In genomic region chr19:41754760-41755159, GRCm38 (mm10) we compare ENCODE assay signal across 23 mouse cellular contexts. TPM values are rescaled to one million over a fixed set of nuclear protein-coding genes. Genes with fewer than 3 reads are reported as not detected.
DNase-seq lines count a peak whose midpoint lies in the region; ATAC-seq lines count a peak whose summit lies in the region.
"Had no signal": no experiment of that assay in that cellular context is flagged by ENCODE, and none has a peak within 500 bp of the region (broad histone marks: within the 10 kb centered on the region; RNA-seq: fewer than 3 reads in every experiment).

No protein-coding gene starts in this region.

- H3K27me3 ChIP-seq in hindbrain, embryonic 11.5 days (ENCODE audit: control insufficient read depth, insufficient read depth, low read length), result 0 out of 2 replicates have a peak, but pooled peaks cover 2% of the 10 kb centered on the region
- peaks cover 65% of the 10 kb centered on the region for H3K27me3 ChIP-seq in hindbrain, embryonic 10.5 days (ENCODE audit: insufficient read depth, poor library complexity, severe bottlenecking)
- 0 out of 2 replicates have a peak, but pooled peaks cover 2% of the 10 kb centered on the region for H3K27me3 ChIP-seq in neural tube, embryonic 11.5 days (ENCODE audit: control insufficient read depth, insufficient read depth, low read length)
- H3K27me3 ChIP-seq in forebrain, embryonic 11.5 days (ENCODE audit: control insufficient read depth, insufficient read depth, low read length), result peaks cover 2% of the 10 kb centered on the region; the same call in 1 of the 2 replicates
- H3K27me3 ChIP-seq in forebrain, embryonic 15.5 days, result no peaks in the 10 kb centered on the region
- H3K27me3 ChIP-seq: embryonic facial prominence, embryonic 12.5 days had no signal

- peaks cover 5% of the 10 kb centered on the region for H3K4me1 ChIP-seq in hindbrain, embryonic 11.5 days (replicated peaks; ENCODE audit: control insufficient read depth, insufficient read depth, low read length)
- peaks cover 36% of the 10 kb centered on the region for H3K4me1 ChIP-seq in hindbrain, embryonic 10.5 days (replicated peaks)
- peaks cover 4% of the 10 kb centered on the region; the same call in 1 of the 2 replicates for H3K4me1 ChIP-seq in neural tube, embryonic 11.5 days (ENCODE audit: control insufficient read depth, insufficient read depth, low read length)
- H3K4me1 ChIP-seq in forebrain, embryonic 11.5 days (replicated peaks; ENCODE audit: control insufficient read depth, insufficient read depth, low read length), result peaks cover 4% of the 10 kb centered on the region; the same call in 1 of the 2 replicates
- peaks cover 25% of the 10 kb centered on the region for H3K4me1 ChIP-seq in forebrain, embryonic 15.5 days
- H3K4me1 ChIP-seq: embryonic facial prominence, embryonic 12.5 days; intestine, embryonic 15.5 days had no signal

- no peak overlapping the region for H3K27ac ChIP-seq in hindbrain, embryonic 11.5 days (ENCODE audit: low read depth, low read length)
- H3K27ac ChIP-seq in hindbrain, embryonic 10.5 days, result no peak overlapping the region
- no peak overlapping the region for H3K27ac ChIP-seq in neural tube, embryonic 11.5 days (ENCODE audit: low read depth, low read length)
- no peak overlapping the region for H3K27ac ChIP-seq in forebrain, embryonic 11.5 days (ENCODE audit: low read depth, low read length)
- H3K27ac ChIP-seq in forebrain, embryonic 15.5 days (replicated peaks), result no peak overlapping the region
- H3K27ac ChIP-seq: embryonic facial prominence, embryonic 12.5 days; heart, embryonic 10.5 days; intestine, embryonic 15.5 days had no signal

- no peak for DNase-seq in hindbrain, embryonic 11.5 days (ENCODE audit: low spot score)
- no peak for DNase-seq in hindbrain, embryonic 10.5 days (ENCODE audit: low spot score)
- DNase-seq in neural tube, embryonic 11.5 days (ENCODE audit: low spot score), result peak; percentile 27
- DNase-seq in neural tube, embryonic 10.5 days (ENCODE audit: extremely low spot score, low spot score), result no peak
- no peak for DNase-seq in forebrain, embryonic 11.5 days (ENCODE audit: low spot score)
- no peak for DNase-seq in adrenal gland, adult 2 months
- DNase-seq in gastrocnemius, adult 18-20 months (ENCODE audit: low spot score), result no peak
- DNase-seq: adrenal gland, postnatal 10 days; B cell, adult 2 months; cerebellum, adult 11-12 months; cerebellum, adult 9-10 months; cerebellum, postnatal 25 days; gastrocnemius, postnatal 10 days; heart, adult 18-20 months; heart, postnatal 10 days; heart, postnatal 4 days had no signal

- no peak overlapping the region for H3K4me3 ChIP-seq in hindbrain, embryonic 11.5 days (ENCODE audit: low read depth, low read length)
- H3K4me3 ChIP-seq in hindbrain, embryonic 10.5 days, result no peak overlapping the region
- H3K4me3 ChIP-seq in neural tube, embryonic 11.5 days (ENCODE audit: low read depth, low read length), result no peak overlapping the region
- no peak overlapping the region for H3K4me3 ChIP-seq in forebrain, embryonic 11.5 days (ENCODE audit: low read depth, low read length)
- H3K4me3 ChIP-seq in forebrain, embryonic 15.5 days, result no peak overlapping the region
- H3K4me3 ChIP-seq: embryonic facial prominence, embryonic 12.5 days; heart, embryonic 10.5 days; intestine, embryonic 15.5 days had no signal

- peak; percentile 43 for ATAC-seq in hindbrain, embryonic 11.5 days (ENCODE audit: low FRiP score)
- ATAC-seq in neural tube, embryonic 11.5 days (ENCODE audit: insufficient read depth, low FRiP score, low TSS enrichment), result no peak; the same call in 1 of the 2 replicates
- 0 out of 2 replicates have a peak, but pooled peaks have one; percentile 36 for ATAC-seq in forebrain, embryonic 11.5 days (replicated peaks; ENCODE audit: low FRiP score)
- peak; percentile 58 for ATAC-seq in forebrain, embryonic 15.5 days (replicated peaks)
- ATAC-seq: CD4-positive, CD25-positive, alpha-beta regulatory T cell, adult 4 months; intestine, embryonic 15.5 days had no signal

- WGBS in hindbrain, embryonic 11.5 days, result 68% methylated on average over 15 of the region's 15 CpGs
- 76% methylated on average over 15 of the region's 15 CpGs for WGBS in hindbrain, embryonic 10.5 days
- WGBS in neural tube, embryonic 11.5 days, result 61% methylated on average over 15 of the region's 15 CpGs
- WGBS in forebrain, embryonic 11.5 days, result 46% methylated on average over 15 of the region's 15 CpGs
- 15% methylated on average over 15 of the region's 15 CpGs for WGBS in forebrain, embryonic 15.5 days

- no peak overlapping the region for H3K4me2 ChIP-seq in hindbrain, embryonic 11.5 days (replicated peaks; ENCODE audit: low read depth, low read length)
- no peak overlapping the region for H3K4me2 ChIP-seq in neural tube, embryonic 11.5 days (ENCODE audit: low read depth)
- no peak overlapping the region for H3K4me2 ChIP-seq in forebrain, embryonic 11.5 days (ENCODE audit: low read depth, low read length, severe bottlenecking)
- no peak overlapping the region for H3K4me2 ChIP-seq in forebrain, embryonic 15.5 days (replicated peaks)
- H3K4me2 ChIP-seq: embryonic facial prominence, embryonic 12.5 days; intestine, embryonic 15.5 days had no signal

- no peaks in the 10 kb centered on the region for H3K36me3 ChIP-seq in hindbrain, embryonic 11.5 days (ENCODE audit: control insufficient read depth, insufficient read depth, low read length)
- H3K36me3 ChIP-seq in hindbrain, embryonic 10.5 days, result no peaks in the 10 kb centered on the region
- H3K36me3 ChIP-seq in neural tube, embryonic 11.5 days (ENCODE audit: control insufficient read depth, insufficient read depth, low read length), result no peaks in the 10 kb centered on the region
- H3K36me3 ChIP-seq in forebrain, embryonic 11.5 days (ENCODE audit: control insufficient read depth, insufficient read depth, low read length), result no peaks in the 10 kb centered on the region
- H3K36me3 ChIP-seq in forebrain, embryonic 15.5 days, result no peaks in the 10 kb centered on the region
- H3K36me3 ChIP-seq: embryonic facial prominence, embryonic 12.5 days; heart, embryonic 10.5 days; intestine, embryonic 15.5 days had no signal

- no peak overlapping the region for H3K9ac ChIP-seq in hindbrain, embryonic 11.5 days (ENCODE audit: low read depth, low read length)
- no peak overlapping the region for H3K9ac ChIP-seq in neural tube, embryonic 11.5 days (ENCODE audit: low read length)
- no peak overlapping the region for H3K9ac ChIP-seq in forebrain, embryonic 11.5 days (ENCODE audit: low read length)
- H3K9ac ChIP-seq in forebrain, embryonic 15.5 days (replicated peaks), result no peak overlapping the region
- H3K9ac ChIP-seq: embryonic facial prominence, embryonic 12.5 days; intestine, embryonic 15.5 days had no signal

- H3K9me3 ChIP-seq in hindbrain, embryonic 11.5 days (ENCODE audit: control insufficient read depth, low read length), result no peaks in the 10 kb centered on the region
- no peaks in the 10 kb centered on the region for H3K9me3 ChIP-seq in hindbrain, embryonic 10.5 days
- H3K9me3 ChIP-seq in neural tube, embryonic 11.5 days (ENCODE audit: control insufficient read depth, low read length), result no peaks in the 10 kb centered on the region
- H3K9me3 ChIP-seq in forebrain, embryonic 11.5 days (ENCODE audit: control insufficient read depth, low read length), result no peaks in the 10 kb centered on the region
- H3K9me3 ChIP-seq in forebrain, embryonic 15.5 days, result no peaks in the 10 kb centered on the region
- H3K9me3 ChIP-seq: embryonic facial prominence, embryonic 12.5 days; G1E; heart, embryonic 10.5 days; intestine, embryonic 15.5 days had no signal

RNA-seq across cellular contexts. Expression of gene Slit1, which starts 11.3 kb away (rescaled TPM):
- polyA plus RNA-seq in hindbrain, embryonic 11.5 days (2014; fragmentation: Nextera tagmentation; extraction: Ambion mirVana), result 13.8 and 22.8 TPM in 2 replicates
- 13.9 and 18.0 TPM in 2 replicates for polyA plus RNA-seq in hindbrain, embryonic 10.5 days (2016; fragmentation: Nextera tagmentation; extraction: Ambion mirVana)
- polyA plus RNA-seq in neural tube, embryonic 11.5 days (2014; fragmentation: Nextera tagmentation; extraction: Ambion mirVana), result 15.3 and 17.0 TPM in 2 replicates
- 4.6 and 5.6 TPM in 2 replicates for polyA plus RNA-seq in forebrain, embryonic 11.5 days (2014; fragmentation: Nextera tagmentation; extraction: Ambion mirVana)
- polyA plus RNA-seq in forebrain, embryonic 15.5 days (2015; fragmentation: Nextera tagmentation; extraction: Ambion mirVana), result 17.5 and 21.0 TPM in 2 replicates
- total RNA-seq in adrenal gland, adult 2 months (2021), result 10 to 100 TPM in 1 of 2 experiments, 1 to 10 TPM in 1; 2.9 to 18.1 TPM
- polyA plus RNA-seq in adrenal gland, adult 2 months (2012; rRNA removed), result 11.9 and 17.9 TPM in 2 replicates
- total RNA-seq in gastrocnemius, adult 18-20 months (2021), result 1 to 10 TPM in 1 of 2 experiments, under 1 TPM in 1; 0.50 to 1.2 TPM
- total RNA-seq: heart, postnatal 4 days had no signal
- polyA plus RNA-seq: CD4-positive, CD25-positive, alpha-beta regulatory T cell, adult 4 months; heart, embryonic 14.5 days had no signal

RNA-seq across cellular contexts. Expression of gene Arhgap19, which starts 47.1 kb away (rescaled TPM):
- polyA plus RNA-seq in hindbrain, embryonic 11.5 days (2014; fragmentation: Nextera tagmentation; extraction: Ambion mirVana), result 31.5 and 33.3 TPM in 2 replicates
- polyA plus RNA-seq in hindbrain, embryonic 10.5 days (2016; fragmentation: Nextera tagmentation; extraction: Ambion mirVana), result 27.9 and 37.9 TPM in 2 replicates
- polyA plus RNA-seq in neural tube, embryonic 11.5 days (2014; fragmentation: Nextera tagmentation; extraction: Ambion mirVana), result 37.0 and 37.3 TPM in 2 replicates
- polyA plus RNA-seq in forebrain, embryonic 11.5 days (2014; fragmentation: Nextera tagmentation; extraction: Ambion mirVana), result 44.1 and 48.4 TPM in 2 replicates
- polyA plus RNA-seq in forebrain, embryonic 15.5 days (2015; fragmentation: Nextera tagmentation; extraction: Ambion mirVana), result 10.6 and 11.2 TPM in 2 replicates
- total RNA-seq in adrenal gland, adult 2 months (2021), result 1 to 10 TPM; 3.5 to 5.2 TPM
- polyA plus RNA-seq in adrenal gland, adult 2 months (2012; rRNA removed), result 0.83 TPM in 2 replicates
- total RNA-seq in gastrocnemius, adult 18-20 months (2021), result 1 to 10 TPM; 8.0 to 8.1 TPM
